26 mouse cellular contexts compared by ENCODE assay signal in genomic region chr7:29141416-29141815, GRCm38 (mm10). TPM values are rescaled to one million over a fixed set of nuclear protein-coding genes. Genes with fewer than 3 reads are reported as not detected.
DNase-seq lines count a peak whose midpoint lies in the region; ATAC-seq lines count a peak whose summit lies in the region.
"Had no signal": no experiment of that assay in that cellular context is flagged by ENCODE, and none has a peak within 500 bp of the region (broad histone marks: within the 10 kb centered on the region; RNA-seq: fewer than 3 reads in every experiment).

No protein-coding gene starts in this region.

- no peaks in the 10 kb centered on the region for H3K27me3 ChIP-seq in midbrain, embryonic 14.5 days (ENCODE audit: control insufficient read depth, insufficient read depth, low read length)
- H3K27me3 ChIP-seq: embryonic facial prominence, embryonic 15.5 days; forebrain, embryonic 15.5 days had no signal

- no peaks in the 10 kb centered on the region for H3K9me3 ChIP-seq in midbrain, embryonic 14.5 days (ENCODE audit: control insufficient read depth, low read length)
- H3K9me3 ChIP-seq: embryonic facial prominence, embryonic 15.5 days; forebrain, embryonic 15.5 days; G1E; heart, embryonic 13.5 days; hindbrain, embryonic 12.5 days had no signal

- WGBS in midbrain, embryonic 14.5 days: 89% methylated on average over 8 of the region's 8 CpGs

- no peaks in the 10 kb centered on the region for H3K4me1 ChIP-seq in midbrain, embryonic 14.5 days (ENCODE audit: control insufficient read depth, insufficient read depth, low read length)
- H3K4me1 ChIP-seq: embryonic facial prominence, embryonic 15.5 days; forebrain, embryonic 15.5 days; heart, embryonic 13.5 days; hindbrain, embryonic 12.5 days had no signal

- no peak overlapping the region for H3K4me2 ChIP-seq in midbrain, embryonic 14.5 days (ENCODE audit: low read length)
- H3K4me2 ChIP-seq: embryonic facial prominence, embryonic 15.5 days; forebrain, embryonic 15.5 days; heart, embryonic 13.5 days; hindbrain, embryonic 12.5 days had no signal

- peak; percentile 78 for DNase-seq in CD4-positive, CD25-positive, alpha-beta regulatory T cell, adult 2 months (ENCODE audit: low read depth, low spot score)
- peak; percentile 83 for DNase-seq in T-cell, adult 2 months (ENCODE audit: low spot score)
- peak; percentile 74 for DNase-seq in thymus, postnatal 14 days
- no peak for DNase-seq in frontal cortex, postnatal 36 days (ENCODE audit: low spot score in 2 of 2)
- no peak for DNase-seq in heart, postnatal 36 days
- no peak for DNase-seq in midbrain, embryonic 14.5 days
- DNase-seq in adipocyte (ENCODE audit: low spot score): no peak
- DNase-seq: adrenal gland, postnatal 14 days; cerebellum, adult 2 months; gastrocnemius, postnatal 10 days; heart, adult 18-20 months; heart, postnatal 14 days; kidney, adult 18-20 months; liver, postnatal 0 days had no signal

- H3K4me3 ChIP-seq in midbrain, embryonic 14.5 days (replicated peaks; ENCODE audit: low read depth, low read length): no peak overlapping the region
- H3K4me3 ChIP-seq: embryonic facial prominence, embryonic 15.5 days; forebrain, embryonic 15.5 days; heart, embryonic 13.5 days; hindbrain, embryonic 12.5 days; myocyte had no signal

- H3K9ac ChIP-seq in midbrain, embryonic 14.5 days (replicated peaks; ENCODE audit: low read length): no peak overlapping the region
- H3K9ac ChIP-seq: embryonic facial prominence, embryonic 15.5 days; forebrain, embryonic 15.5 days; heart, embryonic 13.5 days; hindbrain, embryonic 12.5 days; liver, postnatal 0 days had no signal

- peak; percentile 39; the same call in 1 of the 2 replicates for ATAC-seq in neutrophil, adult 5-6 weeks (ENCODE audit: extremely low read depth, insufficient number of reproducible peaks, low FRiP score, poor library complexity, severe bottlenecking)
- no peak for ATAC-seq in midbrain, embryonic 14.5 days (ENCODE audit: low FRiP score, low TSS enrichment)
- ATAC-seq: forebrain, embryonic 15.5 days; liver, postnatal 0 days; lung, postnatal 0 days; midbrain, embryonic 16.5 days; Patski had no signal

- H3K27ac ChIP-seq in midbrain, embryonic 14.5 days (replicated peaks; ENCODE audit: low read depth, low read length): no peak overlapping the region
- H3K27ac ChIP-seq: embryonic facial prominence, embryonic 15.5 days; forebrain, embryonic 15.5 days; heart, embryonic 13.5 days; hindbrain, embryonic 12.5 days; kidney, postnatal 0 days had no signal

- no peaks in the 10 kb centered on the region for H3K36me3 ChIP-seq in midbrain, embryonic 14.5 days (ENCODE audit: control insufficient read depth, insufficient read depth, low read length)
- H3K36me3 ChIP-seq: embryonic facial prominence, embryonic 15.5 days; forebrain, embryonic 15.5 days; G1E; heart, embryonic 13.5 days; hindbrain, embryonic 12.5 days had no signal

- intact Hi-C loops in heart, postnatal 36 days (cut with DNase I): no loop called here

RNA-seq across cellular contexts. Expression of gene Rasgrp4, which starts 6.8 kb away (rescaled TPM):
- total RNA-seq in neutrophil, adult 5-6 weeks (2017): 108 and 138 TPM in 2 replicates
- total RNA-seq in heart, postnatal 36 days (2021): 1 to 10 TPM; 1.4 to 1.5 TPM
- polyA plus RNA-seq in midbrain, embryonic 14.5 days (2014; fragmentation: Nextera tagmentation; extraction: Ambion mirVana): 0.70 and 0.86 TPM in 2 replicates

RNA-seq across cellular contexts. Expression of gene Fam98c, which starts 14.6 kb away (rescaled TPM):
- 23.3 and 26.8 TPM in 2 replicates for total RNA-seq in neutrophil, adult 5-6 weeks (2017)
- 10 to 100 TPM; 10.6 to 12.0 TPM for total RNA-seq in heart, postnatal 36 days (2021)
- polyA plus RNA-seq in midbrain, embryonic 14.5 days (2014; fragmentation: Nextera tagmentation; extraction: Ambion mirVana): 17.7 and 21.3 TPM in 2 replicates

RNA-seq across cellular contexts. Expression of gene Ryr1, which starts 16.4 kb away (rescaled TPM):
- total RNA-seq in neutrophil, adult 5-6 weeks (2017): 0.61 and 1.0 TPM in 2 replicates
- under 1 TPM; 0.03 to 0.08 TPM for total RNA-seq in heart, postnatal 36 days (2021)
- polyA plus RNA-seq in midbrain, embryonic 14.5 days (2014; fragmentation: Nextera tagmentation; extraction: Ambion mirVana): 5.2 and 7.8 TPM in 2 replicates

RNA-seq across cellular contexts. Expression of gene Ggn, which starts 28.6 kb away (rescaled TPM):
- total RNA-seq in neutrophil, adult 5-6 weeks (2017): 0.47 TPM in 1 of 2 replicates, not detected in the other
- total RNA-seq in heart, postnatal 36 days (2021): under 1 TPM; 0.19 to 0.31 TPM
- polyA plus RNA-seq in midbrain, embryonic 14.5 days (2014; fragmentation: Nextera tagmentation; extraction: Ambion mirVana): 0.32 and 0.55 TPM in 2 replicates
- total RNA-seq: liver, adult 2 months had no signal
- polyA plus RNA-seq: liver, postnatal 0 days had no signal

RNA-seq across cellular contexts. Expression of gene Spred3, which starts 28.8 kb away (rescaled TPM):
- 0.58 and 0.98 TPM in 2 replicates for total RNA-seq in neutrophil, adult 5-6 weeks (2017)
- total RNA-seq in heart, postnatal 36 days (2021): under 1 TPM; 0.44 to 0.89 TPM
- polyA plus RNA-seq in midbrain, embryonic 14.5 days (2014; fragmentation: Nextera tagmentation; extraction: Ambion mirVana): 9.4 and 11.2 TPM in 2 replicates

Comparison
In these comparisons a context has a peak if more than half of its experiments do, and no peak if none do; other contexts are left out.
1. DNase-seq: peak in CD4-positive, CD25-positive, alpha-beta regulatory T cell, adult 2 months (single experiment), T-cell, adult 2 months (single experiment) and thymus, postnatal 14 days (single experiment); none in frontal cortex, postnatal 36 days (0 of 2), heart, postnatal 36 days (0 of 2), midbrain, embryonic 14.5 days (single experiment) and adipocyte (single experiment).
2. RNA of gene Rasgrp4, which starts 6.8 kb away (total RNA-seq): 108 to 138 TPM in neutrophil, adult 5-6 weeks; 1.4 to 1.5 TPM in heart, postnatal 36 days; every median in the first group is over 10 times any median in the second.